Mouse (Mus musculus) ZHBTc4 (cell line): ENCODE data around the gene Apbb2.
A peak's percentile ranks its signal among the peaks of the same experiment; 100 is the strongest.

ENCODE experiments used
- DNase-seq: peaks from one replicate; pipeline ENCODE4 v3.0.0-alpha.2; 2011; ENCODE audit warnings: low read depth, low spot score

Apbb2 gene

DNA sequence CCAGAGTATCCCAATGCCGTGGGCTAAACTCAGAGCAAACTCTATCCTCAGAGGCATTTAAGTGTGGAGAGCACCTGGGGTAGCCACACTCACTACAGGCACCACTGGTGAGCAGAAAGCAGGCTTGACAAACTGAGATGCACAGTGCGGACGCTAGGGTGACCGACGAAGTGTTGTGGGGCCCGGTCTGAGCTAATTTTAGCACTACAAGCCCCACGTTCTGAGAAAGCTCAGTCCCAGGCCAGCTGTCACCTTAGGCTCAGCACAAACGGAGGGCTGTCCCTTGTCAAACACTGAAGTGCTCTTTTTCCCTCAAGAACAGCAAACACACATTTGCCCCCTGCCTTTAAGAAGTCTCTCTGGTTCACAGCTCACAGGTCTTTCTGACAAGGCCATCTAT lies 201.3 kb downstream of the Apbb2 start:
- no peak for DNase-seq

- DNase-seq, result no peak
Observed at GRCm38 (mm10) chr5:66415700-66416543, 202.7 kb downstream of the Apbb2 start.

GRCm38 (mm10) chr5:66415033-66415697 lies 203.4 kb downstream of the Apbb2 start:
- no peak for DNase-seq

DNA sequence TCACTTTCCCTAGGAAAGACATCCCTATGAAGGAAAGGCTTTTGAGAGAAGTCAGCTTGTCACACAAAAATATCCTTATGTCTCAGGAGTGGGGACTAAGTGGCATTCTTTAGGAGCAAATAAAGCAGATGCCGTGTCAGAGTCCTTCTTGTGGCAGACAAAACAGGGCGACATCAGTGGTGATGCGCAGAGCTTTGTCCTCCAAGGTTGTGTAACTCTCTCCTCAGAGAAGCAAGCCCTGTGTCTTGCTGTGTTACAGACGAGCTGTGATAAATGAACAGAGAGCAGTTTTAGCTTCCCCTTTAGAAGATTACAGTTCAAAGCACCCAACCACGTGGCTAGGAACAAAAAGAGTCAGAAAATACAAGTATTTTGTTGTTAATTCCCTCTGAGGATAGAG lies 205.2 kb downstream of the Apbb2 start:
- DNase-seq, result no peak

GRCm38 (mm10) chr5:66412821-66413220 lies 205.8 kb downstream of the Apbb2 start:
- DNase-seq, result no peak

GRCm38 (mm10) chr5:66408546-66408945 lies 210.0 kb downstream of the Apbb2 start:
- DNase-seq, result peak; percentile 64

DNA sequence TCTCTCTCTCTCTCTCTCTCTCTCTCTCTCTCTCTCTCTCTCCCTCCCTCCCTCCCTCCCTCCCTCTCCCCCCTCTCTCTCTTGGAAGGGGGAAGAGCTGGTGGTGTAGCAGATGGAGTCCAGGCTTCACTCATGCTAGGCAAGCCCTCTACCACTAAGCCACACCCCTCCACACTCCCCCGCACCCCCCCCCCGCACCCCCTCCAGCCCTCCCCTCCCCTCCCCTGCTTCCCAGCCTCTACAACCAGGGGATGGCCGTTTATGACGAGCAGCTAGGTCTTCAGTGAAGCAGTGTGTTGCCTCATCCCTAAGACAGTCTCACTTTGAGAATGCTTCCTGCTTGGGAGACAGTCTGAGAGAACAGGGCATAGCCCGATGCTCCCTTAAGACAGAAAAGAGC lies 210.6 kb downstream of the Apbb2 start:
- no peak for DNase-seq

- DNase-seq, result no peak
Observed at GRCm38 (mm10) chr5:66406431-66406830, 212.2 kb downstream of the Apbb2 start.

DNA sequence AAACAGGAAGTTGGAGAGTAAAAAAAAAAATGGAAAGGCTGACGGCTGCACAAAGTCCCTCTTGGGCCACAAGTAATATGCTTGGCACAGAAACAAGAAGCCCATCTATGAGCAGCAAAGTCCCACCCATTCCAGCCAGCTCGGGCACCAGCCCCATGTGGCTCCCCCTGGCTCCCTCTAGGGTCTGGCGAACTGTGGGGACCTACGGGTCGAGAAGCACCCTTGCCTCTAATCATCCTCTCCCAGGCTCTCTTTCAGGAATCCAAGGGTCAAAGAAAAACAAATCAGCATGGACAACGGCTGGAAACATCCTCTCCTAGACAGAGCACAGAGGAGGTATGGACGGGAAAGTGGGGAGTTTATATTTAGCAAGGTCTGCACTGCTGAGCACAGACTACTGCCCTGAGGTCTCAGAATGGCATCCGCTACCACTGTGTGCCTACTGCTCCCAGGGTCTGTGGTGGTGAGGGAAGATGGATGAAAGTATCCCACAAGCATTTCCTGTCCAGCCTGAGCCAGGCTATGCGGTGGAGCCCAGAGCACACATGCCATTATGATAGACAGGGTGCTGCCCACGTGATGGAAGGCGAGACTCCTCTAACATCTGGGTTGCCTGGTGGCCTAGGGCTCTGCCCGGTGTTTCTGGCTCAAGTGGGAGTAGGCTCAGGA lies 212.7 kb downstream of the Apbb2 start:
- DNase-seq, result no peak

- DNase-seq, result no peak
Observed at GRCm38 (mm10) chr5:66405305-66405704, 213.3 kb downstream of the Apbb2 start.

DNA sequence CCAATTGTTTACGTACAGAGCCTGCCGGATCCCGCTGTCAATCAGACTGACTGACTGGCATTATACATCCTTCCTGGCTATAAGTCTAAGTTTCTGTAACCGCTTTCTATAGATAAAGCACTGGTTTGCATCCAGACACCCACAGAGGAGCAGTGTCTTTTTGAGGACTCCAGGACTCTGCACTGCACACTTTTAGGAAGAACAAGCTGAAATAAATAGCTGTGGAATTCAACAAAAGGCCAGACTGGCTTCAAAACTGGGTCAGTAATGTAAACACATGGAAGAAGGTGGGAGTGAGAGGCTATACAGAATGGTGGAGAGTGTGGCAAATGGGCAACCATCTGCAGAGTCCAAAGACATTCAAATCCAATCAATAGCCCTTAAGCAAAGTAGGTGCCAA lies 218.0 kb downstream of the Apbb2 start:
- DNase-seq, result no peak

- no peak for DNase-seq
Observed at GRCm38 (mm10) chr5:66399264-66399620, 219.3 kb downstream of the Apbb2 start.

- no peak for DNase-seq
Observed at GRCm38 (mm10) chr5:66398530-66399263, 219.9 kb downstream of the Apbb2 start.

DNA sequence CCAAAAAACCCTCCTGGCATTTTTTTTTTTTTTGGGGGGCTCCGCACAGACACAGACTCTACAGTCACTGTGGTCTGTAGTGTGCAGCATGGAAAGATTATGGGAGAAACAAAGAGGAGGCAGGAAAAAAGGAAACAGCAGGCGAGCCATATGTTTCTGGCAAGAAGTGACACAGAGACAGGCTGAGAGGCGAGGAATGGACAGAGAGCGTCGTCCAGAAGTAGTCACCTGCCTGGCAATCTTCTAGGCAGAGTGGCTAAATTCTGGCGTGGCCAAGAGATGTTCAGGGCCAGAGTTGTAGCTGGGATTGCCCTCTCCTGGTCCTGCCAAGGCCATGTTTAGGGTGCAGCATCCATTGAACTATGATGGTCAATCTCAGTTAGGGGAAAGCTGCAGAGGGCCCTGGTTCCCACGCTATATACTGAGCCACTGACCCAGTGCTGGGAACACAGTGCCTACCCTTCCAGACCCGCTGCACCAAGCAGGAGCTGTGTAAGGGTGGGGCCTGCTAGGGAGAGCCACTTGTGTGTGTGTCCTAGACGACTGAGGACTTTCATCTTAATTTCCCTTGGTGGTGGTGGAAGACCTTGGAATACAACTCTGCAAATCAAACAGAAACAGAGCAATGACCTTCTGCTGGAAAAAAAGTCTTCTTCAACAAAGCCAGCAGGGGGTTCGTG lies 224.7 kb downstream of the Apbb2 start:
- no peak for DNase-seq

DNA sequence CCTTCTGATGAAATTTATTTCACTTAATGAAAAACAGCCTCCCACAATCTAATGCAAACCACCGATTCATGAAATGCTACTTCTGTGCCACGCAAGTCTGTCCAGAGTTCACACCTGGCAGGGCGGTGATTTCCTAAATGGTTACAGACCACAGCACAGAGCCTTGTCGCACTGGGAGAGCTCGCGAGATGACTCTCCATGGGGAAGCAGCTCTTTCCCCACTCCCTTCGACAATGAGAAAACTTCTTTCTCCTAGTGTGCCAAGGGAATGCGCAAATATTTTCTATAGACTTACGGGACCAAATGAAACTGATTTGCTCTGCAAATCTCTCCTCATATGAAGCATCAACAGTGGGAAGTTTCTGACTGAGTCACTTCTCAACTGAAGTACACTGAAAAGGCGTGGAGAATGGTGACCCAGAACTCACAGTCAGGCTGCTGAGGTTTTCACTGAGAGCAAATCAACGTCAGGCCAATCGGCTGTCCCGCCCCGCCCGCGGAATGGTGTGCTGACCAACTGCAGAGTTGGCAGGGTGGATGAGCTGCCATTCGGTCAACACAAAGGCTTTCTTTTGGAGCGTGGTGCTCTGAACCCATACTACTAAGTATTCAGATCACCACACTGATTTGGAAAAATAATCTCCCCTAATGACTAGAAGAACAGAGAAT lies 225.6 kb downstream of the Apbb2 start:
- peak; percentile 85 for DNase-seq

DNA sequence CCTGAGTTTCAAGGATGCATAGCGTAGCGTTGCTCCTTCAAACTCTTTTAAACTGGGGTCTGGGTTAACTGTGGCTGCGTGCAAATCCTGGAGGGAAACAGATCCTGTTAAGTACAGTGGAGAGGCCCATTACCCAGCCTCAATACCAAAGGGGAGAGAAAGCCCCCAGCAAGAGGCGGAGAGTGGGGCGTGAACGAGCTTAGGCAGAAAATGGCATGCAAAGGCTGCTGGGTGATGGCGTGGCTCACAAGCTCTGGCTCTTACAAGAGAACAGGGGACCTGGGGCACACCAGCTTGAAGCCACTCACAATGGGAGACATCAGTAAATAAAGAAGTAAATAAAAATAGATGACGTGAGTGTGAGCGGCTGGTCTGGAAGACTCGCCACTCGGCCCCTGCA lies 226.8 kb downstream of the Apbb2 start:
- DNase-seq, result no peak

DNA sequence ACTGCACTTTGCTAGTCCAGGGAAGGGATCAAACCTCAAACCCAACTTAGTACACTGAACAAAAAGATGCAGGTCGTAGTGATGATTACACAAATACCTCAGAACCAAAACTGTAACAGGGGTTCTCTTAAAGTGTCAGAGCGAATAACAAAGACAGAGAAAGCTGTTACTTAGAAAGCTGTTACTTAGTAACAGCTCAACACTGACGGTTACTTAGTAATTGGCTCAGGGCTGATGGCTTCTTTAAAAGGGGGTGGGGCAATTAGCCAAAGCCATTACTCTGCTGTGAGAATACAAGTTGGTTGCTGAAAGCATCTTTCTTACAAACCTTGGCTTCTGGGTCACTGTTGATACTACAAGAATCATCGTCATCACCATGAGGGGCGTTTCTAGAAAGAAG lies 227.3 kb downstream of the Apbb2 start:
- no peak for DNase-seq

DNA sequence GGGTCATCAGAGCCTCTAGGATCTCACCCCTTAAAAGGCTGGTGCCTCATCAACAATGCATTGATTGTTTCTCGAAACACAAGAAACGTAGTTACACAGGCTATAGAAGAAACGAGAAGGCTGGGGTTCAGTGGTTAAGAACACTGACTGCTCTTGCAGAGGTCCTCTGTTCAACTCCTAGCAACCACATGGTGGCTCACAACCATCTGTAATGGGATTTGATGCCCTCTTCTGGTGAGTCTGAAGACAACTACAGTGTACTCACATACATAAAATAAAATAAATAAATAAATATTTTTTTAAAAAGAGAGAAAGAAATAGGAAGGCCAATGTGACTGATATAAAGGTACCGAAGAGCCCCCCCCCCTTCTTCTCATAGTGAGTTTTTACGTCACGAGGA lies 228.0 kb downstream of the Apbb2 start:
- no peak for DNase-seq

DNA sequence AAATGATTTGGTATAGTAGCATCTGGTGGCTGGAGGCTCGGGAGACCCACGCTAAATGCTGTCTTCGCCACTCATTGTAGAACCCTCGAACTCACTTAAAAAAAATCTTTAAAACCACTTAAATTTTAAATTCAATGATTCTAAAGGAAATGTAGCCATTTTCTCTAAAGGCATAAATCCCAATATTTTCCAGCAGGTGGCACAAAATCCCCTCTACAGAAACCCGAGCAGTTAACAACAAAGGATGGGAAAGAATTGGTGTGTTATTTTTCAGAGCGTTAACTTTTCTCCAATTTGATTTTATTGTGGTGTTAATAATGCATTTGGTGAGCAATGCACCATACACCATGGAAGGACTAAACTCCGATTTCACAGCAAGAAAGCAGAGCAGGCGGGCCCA lies 231.1 kb downstream of the Apbb2 start:
- DNase-seq, result no peak

- peak; percentile 67 for DNase-seq
Observed at GRCm38 (mm10) chr5:66385636-66386035, 232.9 kb downstream of the Apbb2 start.
